Mouse (Mus musculus) forebrain, embryonic 11.5 days (tissue): Measurements from ENCODE around the gene Dglucy. TPM values are rescaled to one million over a fixed set of nuclear protein-coding genes. Genes with fewer than 3 reads are reported as not detected.

Source experiments
- ATAC-seq: fragments of 200-750 bp; cut with Nextera tagmentation; replicated peaks from 2 replicates; pipeline ENCODE4 v1.8.0; 2017; ENCODE audit warnings: moderate TSS enrichment; ENCODE audit not compliant: low FRiP score
- DNase-seq: peaks from one replicate; pipeline ENCODE4 v3.0.0-alpha.2; 2017; ENCODE audit warnings: low spot score
- H3K27ac ChIP-seq: fragments of 300-500 bp; sonication (generic); 2 replicates; pipeline ENCODE4 v1.5.1; 2014; ENCODE audit warnings: low read depth, low read length
- H3K27me3 ChIP-seq: fragments of 300-500 bp; sonication (generic); 2 replicates; pipeline ENCODE4 v1.6.1; 2014; ENCODE audit warnings: mild to moderate bottlenecking, low read length, mixed read lengths; ENCODE audit not compliant: control insufficient read depth, insufficient read depth
- H3K36me3 ChIP-seq: fragments of 300-500 bp; sonication (generic); 2 replicates; pipeline ENCODE4 v1.6.1; 2014; ENCODE audit warnings: mild to moderate bottlenecking, low read length, moderate library complexity, mixed read lengths; ENCODE audit not compliant: control insufficient read depth, insufficient read depth
- H3K4me1 ChIP-seq: fragments of 300-500 bp; sonication (generic); replicated peaks from 2 replicates; pipeline ENCODE4 v1.6.1; 2014; ENCODE audit warnings: low read length, mixed read lengths; ENCODE audit not compliant: control insufficient read depth, insufficient read depth
- H3K4me2 ChIP-seq: fragments of 300-500 bp; sonication (generic); 2 replicates; pipeline ENCODE4 v1.6.1; 2014; ENCODE audit warnings: low read depth, mild to moderate bottlenecking, low read length, moderate library complexity, mixed read lengths; ENCODE audit not compliant: severe bottlenecking
- H3K4me3 ChIP-seq: fragments of 300-500 bp; sonication (generic); 2 replicates; pipeline ENCODE4 v1.5.1; 2014; ENCODE audit warnings: low read depth, low read length
- H3K9ac ChIP-seq: fragments of 300-500 bp; sonication (generic); 2 replicates; pipeline ENCODE4 v1.6.1; 2014; ENCODE audit warnings: low read length
- H3K9me3 ChIP-seq: fragments of 300-500 bp; sonication (generic); 2 replicates; pipeline ENCODE4 v1.6.1; 2016; ENCODE audit warnings: low read length, mixed read lengths; ENCODE audit not compliant: control insufficient read depth
- WGBS: fragments of 180-500 bp; shearing (Covaris S2); extraction: QIAGEN DNeasy Blood & Tissue Kit; methylation state at CpG from one replicate; pipeline ENCODE4 v1.1.7; 2014; 5-methylcytosine and 5-hydroxymethylcytosine counted together
- polyA plus RNA-seq: library from polyadenylated mRNA; unstranded; fragments of >200 nt; fragmentation: Nextera tagmentation; extraction: Ambion mirVana; gene quantifications from 2 replicates; pipeline ENCODE4 v1.2.1, GENCODE M21; 2014

The Dglucy gene
- polyA plus RNA-seq, 1 experiment from 2014 or later: 0.87 TPM

- no peak overlapping the region for H3K4me3 ChIP-seq
- no peaks in the 10 kb centered on the region for H3K9me3 ChIP-seq
- no peak for ATAC-seq
- H3K9ac ChIP-seq: no peak overlapping the region
- no peak overlapping the region for H3K4me2 ChIP-seq
- no peaks in the 10 kb centered on the region for H3K4me1 ChIP-seq
- no peak for DNase-seq
- 57% methylated on average over 12 of the region's 12 CpGs for WGBS
- H3K27ac ChIP-seq: no peak overlapping the region
- no peaks in the 10 kb centered on the region for H3K27me3 ChIP-seq
- H3K36me3 ChIP-seq: no peaks in the 10 kb centered on the region
Observed at GRCm38 (mm10) chr12:100887801-100888258, 109.0 kb downstream of the Dglucy start.

GRCm38 (mm10) chr12:100890548-100890947 is 111.7 kb downstream of the Dglucy start:
- no peak overlapping the region for H3K27ac ChIP-seq
- H3K4me2 ChIP-seq: no peak overlapping the region
- H3K4me1 ChIP-seq: no peaks in the 10 kb centered on the region
- ATAC-seq (no peak), DNase-seq (no peak)
- H3K9me3 ChIP-seq: no peaks in the 10 kb centered on the region
- H3K36me3 ChIP-seq: no peaks in the 10 kb centered on the region
- H3K4me3 ChIP-seq: no peak overlapping the region
- 89% methylated on average over 3 of the region's 3 CpGs for WGBS
- no peak overlapping the region for H3K9ac ChIP-seq
- H3K27me3 ChIP-seq: no peaks in the 10 kb centered on the region

GRCm38 (mm10) chr12:100895504-100895903 is 116.6 kb downstream of the Dglucy start:
- Histone ChIP-seq H3K4me2 (no peak overlapping the region), H3K4me1 (no peaks in the 10 kb centered on the region; the same call in 1 of the 2 replicates), H3K9ac (no peak overlapping the region), H3K4me3 (no peak overlapping the region), H3K27ac (no peak overlapping the region), H3K36me3 (no peaks in the 10 kb centered on the region), H3K9me3 (no peaks in the 10 kb centered on the region), H3K27me3 (peaks cover 23% of the 10 kb centered on the region)
- DNase-seq: no peak
- WGBS: 4% methylated on average over 2 of the region's 2 CpGs
- ATAC-seq: no peak

GRCm38 (mm10) chr12:100896661-100897060 is 117.8 kb downstream of the Dglucy start:
- Histone ChIP-seq H3K36me3 (no peaks in the 10 kb centered on the region), H3K27me3 (peaks cover 23% of the 10 kb centered on the region), H3K4me2 (no peak overlapping the region), H3K4me1 (no peaks in the 10 kb centered on the region; the same call in 1 of the 2 replicates), H3K4me3 (no peak overlapping the region), H3K27ac (no peak overlapping the region), H3K9ac (no peak overlapping the region), H3K9me3 (no peaks in the 10 kb centered on the region)
- 68% methylated on average over 3 of the region's 3 CpGs for WGBS
- ATAC-seq: no peak
- no peak for DNase-seq

DNA sequence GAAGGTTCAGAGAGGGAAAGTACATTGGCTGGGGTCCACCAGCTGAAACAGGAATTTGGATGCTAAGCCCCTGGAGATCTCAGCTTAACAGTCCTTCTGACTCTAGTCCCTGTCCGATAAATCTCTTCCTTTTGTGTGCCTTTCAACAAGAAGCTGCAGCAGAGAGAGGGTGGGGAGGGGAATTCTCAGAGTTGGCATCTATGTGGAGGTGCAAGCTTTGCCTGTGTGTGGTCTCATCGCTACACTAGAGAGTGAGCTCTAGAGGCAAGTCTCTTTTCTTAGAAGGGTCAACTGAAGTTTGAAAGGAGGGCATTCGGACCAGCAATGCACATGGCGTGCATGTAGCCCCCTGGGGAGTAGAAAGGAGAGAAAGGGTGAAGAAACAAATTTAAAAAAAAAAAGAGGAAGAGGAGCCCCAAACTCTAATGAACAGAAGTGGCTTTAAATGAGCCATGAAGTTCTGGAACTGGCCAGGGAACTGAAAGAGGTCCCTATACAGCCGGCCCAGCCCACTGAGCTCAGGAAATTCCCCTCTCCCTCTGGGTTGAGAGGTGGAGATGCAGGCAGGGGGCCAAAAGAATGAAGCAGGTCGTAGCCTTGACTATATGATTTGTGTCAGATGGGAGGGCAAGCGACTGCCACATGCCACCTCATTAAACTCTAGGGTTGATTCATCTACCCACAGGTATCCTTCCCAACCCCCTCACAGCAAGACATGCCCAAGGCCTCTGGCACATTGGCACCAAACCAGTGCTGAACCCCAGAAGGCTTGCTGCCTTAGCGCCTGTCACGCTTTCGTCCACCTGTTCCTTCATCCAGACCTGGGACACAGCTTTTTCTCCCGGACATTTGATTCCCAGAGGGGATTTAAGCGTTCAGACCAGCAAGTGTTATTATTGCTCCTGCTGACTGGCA is 119.1 kb downstream of the Dglucy start:
- 24% methylated on average over 12 of the region's 12 CpGs for WGBS
- Histone ChIP-seq H3K9ac (no peak overlapping the region), H3K4me3 (no peak overlapping the region), H3K36me3 (no peaks in the 10 kb centered on the region), H3K4me1 (no peaks in the 10 kb centered on the region; the same call in 1 of the 2 replicates), H3K27me3 (peaks cover 23% of the 10 kb centered on the region), H3K27ac (no peak overlapping the region), H3K4me2 (peak overlapping the region; percentile 51; the same call in 1 of the 2 replicates), H3K9me3 (no peaks in the 10 kb centered on the region)
- ATAC-seq (no peak), DNase-seq (no peak)

GRCm38 (mm10) chr12:100899111-100899640 is 120.3 kb downstream of the Dglucy start:
- 0% methylated on average over 30 of the region's 30 CpGs for WGBS
- no peaks in the 10 kb centered on the region for H3K9me3 ChIP-seq
- peak; percentile 46; the same call in 1 of the 2 replicates for ATAC-seq
- H3K9ac ChIP-seq: peak overlapping the region; percentile 24; the same call in 1 of the 2 replicates
- H3K27ac ChIP-seq: no peak overlapping the region
- no peaks in the 10 kb centered on the region; the same call in 1 of the 2 replicates for H3K4me1 ChIP-seq
- DNase-seq: peak; percentile 64
- H3K36me3 ChIP-seq: no peaks in the 10 kb centered on the region
- peaks cover 23% of the 10 kb centered on the region for H3K27me3 ChIP-seq
- H3K4me3 ChIP-seq: peak overlapping the region; percentile 27
- peak overlapping the region; percentile 51 for H3K4me2 ChIP-seq

DNA sequence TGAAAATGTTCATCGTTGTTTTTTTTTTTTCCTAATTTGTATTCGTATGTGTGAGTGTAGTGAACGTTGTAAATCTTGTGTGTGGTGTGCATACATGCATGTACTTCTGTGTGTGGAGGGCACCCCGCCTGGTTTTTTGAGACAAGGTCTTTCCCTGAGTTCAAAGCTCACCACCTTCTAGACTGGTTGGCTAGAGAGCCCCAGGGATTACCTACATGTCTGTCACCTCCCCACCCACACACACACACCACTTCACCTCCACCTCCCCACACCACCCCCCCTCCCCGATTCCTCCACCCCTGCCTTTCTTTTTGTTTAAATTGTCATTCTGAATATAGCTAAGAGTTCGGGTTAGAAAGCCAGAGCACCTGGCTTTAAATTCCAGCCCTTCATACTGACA is 122.0 kb downstream of the Dglucy start:
- Histone ChIP-seq H3K4me1 (no peaks in the 10 kb centered on the region; the same call in 1 of the 2 replicates), H3K4me2 (no peak overlapping the region), H3K27me3 (peaks cover 23% of the 10 kb centered on the region)

DNA sequence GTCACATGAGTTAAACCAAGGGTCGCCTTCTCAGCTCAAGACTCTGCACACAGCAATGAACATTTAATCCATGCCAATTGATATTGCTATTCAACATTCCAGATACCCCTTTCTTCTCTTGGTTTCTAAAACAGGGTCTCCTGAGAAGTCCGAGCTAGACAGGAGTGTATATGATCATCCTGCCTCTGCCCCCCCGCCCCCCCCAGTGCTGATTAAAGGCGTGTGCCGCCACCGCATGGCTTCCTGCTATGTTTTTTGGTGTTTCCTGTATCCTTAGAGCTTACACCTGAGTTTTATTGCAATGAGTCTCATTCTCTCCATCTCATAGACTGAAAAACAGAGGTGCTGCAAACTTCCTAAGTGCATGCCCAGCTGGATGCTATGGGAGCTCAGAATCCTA is 122.5 kb downstream of the Dglucy start:
- no peak overlapping the region for H3K4me3 ChIP-seq
- no peak overlapping the region for H3K27ac ChIP-seq
- H3K9me3 ChIP-seq: no peaks in the 10 kb centered on the region
- no peak overlapping the region for H3K9ac ChIP-seq
- ATAC-seq (no peak), DNase-seq (no peak)
- H3K4me1 ChIP-seq: no peaks in the 10 kb centered on the region; the same call in 1 of the 2 replicates
- H3K27me3 ChIP-seq: peaks cover 23% of the 10 kb centered on the region
- H3K36me3 ChIP-seq: no peaks in the 10 kb centered on the region
- no peak overlapping the region for H3K4me2 ChIP-seq
- 89% methylated on average over 6 of the region's 6 CpGs for WGBS

More for the DNA sequence above, 122.0 kb downstream of the Dglucy start:
- H3K9ac ChIP-seq: no peak overlapping the region
- ATAC-seq (no peak), DNase-seq (no peak)
- no peaks in the 10 kb centered on the region for H3K9me3 ChIP-seq
- H3K4me3 ChIP-seq: no peak overlapping the region
- no peak overlapping the region for H3K27ac ChIP-seq
- no peaks in the 10 kb centered on the region for H3K36me3 ChIP-seq
- WGBS: 82% methylated on average over 6 of the region's 6 CpGs
